Mouse (Mus musculus): ENCODE results near the gene 3110040M04Rik. TPM values are rescaled to one million over a fixed set of nuclear protein-coding genes. Genes with fewer than 3 reads are reported as not detected.

Gene 3110040M04Rik
- total and polyA plus RNA-seq, 3 experiments = not detected

GRCm38 (mm10) chr1:151237780-151238179, 33.9 kb downstream of the 3110040M04Rik start:
- dilution Hi-C loops (cut with MboI; ENCODE audit: extremely low pct_ligation_motif_present, extremely low pct_unique_long_range_greater_than_20kb, low sequenced_read_pairs) = no loop called here
- H3K36me3 ChIP-seq (replicated peaks in 1 of 2; ENCODE audit: control insufficient read depth in 1 of 2, insufficient read depth in 1 of 2, low read length in 1 of 2) = no peaks in the 10 kb centered on the region
- no peaks in the 10 kb centered on the region for H3K9me3 ChIP-seq (replicated peaks; ENCODE audit: low read length)
- H3K27ac ChIP-seq (ENCODE audit: insufficient read depth, low read depth) = no peak overlapping the region
- TF ChIP-seq EP300 (IDR thresholded peaks at IDR 0.05; ENCODE audit: low read length) (no peak), CHD1 (IDR thresholded peaks at IDR 0.05; ENCODE audit: low read depth, low read length) (no peak), USF2 (conservative IDR thresholded peaks at IDR 0.05; ENCODE audit: low read depth, low read length) (no peak), MXI1 (IDR thresholded peaks at IDR 0.05; ENCODE audit: low read depth, low read length) (no peak), TCF12 (IDR thresholded peaks at IDR 0.05; ENCODE audit: low read depth, low read length) (no peak), ZNF384 (IDR thresholded peaks at IDR 0.05; ENCODE audit: low read depth, low read length) (no peak), MAZ (IDR thresholded peaks at IDR 0.05; ENCODE audit: low read depth, low read length) (no peak), ZKSCAN1 (IDR thresholded peaks at IDR 0.05; ENCODE audit: borderline replicate concordance, low read depth, low read length) (no peak)
- no peak overlapping the region for H3K4me2 ChIP-seq (ENCODE audit: insufficient read depth, low read depth, poor library complexity, severe bottlenecking)
- H3K9ac ChIP-seq (ENCODE audit: insufficient read depth, low read depth) = no peak overlapping the region
- H3K79me2 ChIP-seq (replicated peaks; ENCODE audit: control insufficient read depth, extremely low read depth, insufficient read depth, poor library complexity, severe bottlenecking) = no peaks in the 10 kb centered on the region
- no peaks in the 10 kb centered on the region for H3K27me3 ChIP-seq (replicated peaks)
- DNase-seq (ENCODE audit: extremely low read depth) = no peak
- H3K4me3 ChIP-seq (replicated peaks in 1 of 3; ENCODE audit: low read depth in 2 of 3, low read length in 2 of 3, poor library complexity in 1 of 3) = no peak overlapping the region
- in situ Hi-C loops (cut with MboI; ENCODE audit: low pct_ligation_motif_present, low pct_unique_long_range_greater_than_20kb, low sequenced_read_pairs) = no loop called here
- H3K4me1 ChIP-seq (ENCODE audit: control insufficient read depth in 1 of 2, insufficient read depth in 2 of 2) = no peaks in the 10 kb centered on the region

GRCm38 (mm10) chr1:151243332-151243731, 39.4 kb downstream of the 3110040M04Rik start:
- DNase-seq (ENCODE audit: extremely low read depth) = no peak
- no peaks in the 10 kb centered on the region for H3K9me3 ChIP-seq (replicated peaks; ENCODE audit: low read length)
- H3K4me1 ChIP-seq (ENCODE audit: control insufficient read depth in 1 of 2, insufficient read depth in 2 of 2) = no peaks in the 10 kb centered on the region
- no peak overlapping the region for H3K4me2 ChIP-seq (ENCODE audit: insufficient read depth, low read depth, poor library complexity, severe bottlenecking)
- no peak overlapping the region for H3K9ac ChIP-seq (ENCODE audit: insufficient read depth, low read depth)
- dilution Hi-C loops (cut with MboI; ENCODE audit: extremely low pct_ligation_motif_present, extremely low pct_unique_long_range_greater_than_20kb, low sequenced_read_pairs) = no loop called here
- no peaks in the 10 kb centered on the region for H3K27me3 ChIP-seq (replicated peaks)
- in situ Hi-C loops (cut with MboI; ENCODE audit: low pct_ligation_motif_present, low pct_unique_long_range_greater_than_20kb, low sequenced_read_pairs) = loop anchor here (10.0 kb wide), 1 partner anchor 159 kb away; no protein-coding TSS in a partner anchor
- H3K79me2 ChIP-seq (replicated peaks; ENCODE audit: control insufficient read depth, extremely low read depth, insufficient read depth, poor library complexity, severe bottlenecking) = no peaks in the 10 kb centered on the region
- H3K36me3 ChIP-seq (replicated peaks in 1 of 2; ENCODE audit: control insufficient read depth in 1 of 2, insufficient read depth in 1 of 2, low read length in 1 of 2) = no peaks in the 10 kb centered on the region
- no peak overlapping the region for H3K27ac ChIP-seq (ENCODE audit: insufficient read depth, low read depth)
- TF ChIP-seq JUND (conservative IDR thresholded peaks at IDR 0.05; ENCODE audit: low read depth, low read length) (no peak), MAX (IDR thresholded peaks at IDR 0.05; ENCODE audit: low read length) (no peak), RAD21 (IDR thresholded peaks at IDR 0.05; ENCODE audit: low read depth, low read length) (no peak), NELFE (IDR thresholded peaks at IDR 0.05; ENCODE audit: low read depth, low read length) (no peak), USF1 (IDR thresholded peaks at IDR 0.05; ENCODE audit: low read depth, low read length) (no peak), TCF12 (IDR thresholded peaks at IDR 0.05; ENCODE audit: low read depth, low read length) (no peak), MAFK (IDR thresholded peaks at IDR 0.05; ENCODE audit: insufficient replicate concordance, low read length) (no peak), EP300 (IDR thresholded peaks at IDR 0.05; ENCODE audit: low read length) (no peak), CHD2 (IDR thresholded peaks at IDR 0.05; ENCODE audit: low read length) (no peak), MXI1 (IDR thresholded peaks at IDR 0.05; ENCODE audit: low read depth, low read length) (no peak), MEF2A (IDR thresholded peaks at IDR 0.05; ENCODE audit: borderline replicate concordance, low read depth, low read length) (no peak), USF2 (conservative IDR thresholded peaks at IDR 0.05; ENCODE audit: low read depth, low read length) (no peak), POLR2A (IDR thresholded peaks at IDR 0.05; ENCODE audit: low read depth, low read length) (no peak), NRF1 (IDR thresholded peaks at IDR 0.05; ENCODE audit: low read depth, low read length) (no peak), ETS1 (conservative IDR thresholded peaks at IDR 0.05; ENCODE audit: low read depth, low read length) (no peak), ZKSCAN1 (IDR thresholded peaks at IDR 0.05; ENCODE audit: borderline replicate concordance, low read depth, low read length) (no peak), MAZ (IDR thresholded peaks at IDR 0.05; ENCODE audit: low read depth, low read length) (no peak), IRF4 (IDR thresholded peaks at IDR 0.05; ENCODE audit: low read depth, low read length) (no peak), PAX5 (IDR thresholded peaks at IDR 0.05; ENCODE audit: low read length) (no peak), UBTF (IDR thresholded peaks at IDR 0.05; ENCODE audit: low read depth, low read length) (no peak)
- no peak overlapping the region for H3K4me3 ChIP-seq (replicated peaks in 1 of 3; ENCODE audit: low read depth in 2 of 3, low read length in 2 of 3, poor library complexity in 1 of 3)
